ENCODE assay signal across 13 mouse cellular contexts in the genomic region with DNA sequence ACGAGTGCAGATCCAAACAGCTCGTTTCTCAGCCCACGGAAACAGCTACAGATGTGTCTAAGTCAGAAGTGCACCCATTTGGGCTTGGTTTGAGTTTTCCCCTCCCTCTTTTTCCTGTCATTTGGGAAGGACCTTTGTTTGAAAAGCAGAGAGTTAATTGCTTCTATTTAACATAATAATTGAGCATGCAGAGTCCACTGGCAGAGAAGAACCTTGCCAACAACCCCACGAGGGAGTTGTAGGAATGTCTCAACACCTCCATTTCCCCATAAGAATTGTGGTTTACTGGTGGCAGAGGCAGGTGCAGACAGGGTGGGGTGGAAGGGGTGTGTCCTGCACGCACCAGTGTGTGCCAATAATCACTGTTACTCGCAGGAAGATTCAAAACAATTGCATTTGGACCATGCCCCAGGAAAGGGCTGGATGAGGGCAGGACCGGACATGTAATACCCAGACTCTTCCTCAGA.
DNase-seq lines count a peak whose midpoint lies in the region; ATAC-seq and TF ChIP-seq lines count a peak whose summit lies in the region.
"Had no signal": no experiment of that assay in that cellular context is flagged by ENCODE, and none has a peak within 500 bp of the region (broad histone marks: within the 10 kb centered on the region; RNA-seq: fewer than 3 reads in every experiment).

No protein-coding gene starts in this region.

- no peak for TF ChIP-seq CTCF in brain, embryonic 14.5 days (IDR thresholded peaks at IDR 0.05; ENCODE audit: borderline replicate concordance, extremely low read depth, insufficient read depth, insufficient read length)
- TF ChIP-seq CTCF in heart, adult 2 months (IDR thresholded peaks at IDR 0.05) = no peak

- no peak; the same call in none of the 2 replicates for ATAC-seq in hindbrain, embryonic 12.5 days (ENCODE audit: low FRiP score)
- peak; percentile 64 for ATAC-seq in midbrain, embryonic 13.5 days
- ATAC-seq in kidney, embryonic 14.5 days (ENCODE audit: low FRiP score, low TSS enrichment) = no peak

- peaks cover 15% of the 10 kb centered on the region for H3K4me1 ChIP-seq in hindbrain, embryonic 12.5 days
- peaks cover 20% of the 10 kb centered on the region for H3K4me1 ChIP-seq in midbrain, embryonic 13.5 days (replicated peaks)
- H3K4me1 ChIP-seq in kidney, embryonic 14.5 days (ENCODE audit: control insufficient read depth, insufficient read depth, low read length) = no peaks in the 10 kb centered on the region
- no peaks in the 10 kb centered on the region for H3K4me1 ChIP-seq in heart, adult 2 months (ENCODE audit: control insufficient read depth, insufficient read depth, low read length)
- H3K4me1 ChIP-seq: liver, embryonic 13.5 days had no signal

- TF ChIP-seq EP300 in heart, adult 2 months (IDR thresholded peaks at IDR 0.05; ENCODE audit: insufficient read depth, low read depth, low read length) = no peak

- no peaks in the 10 kb centered on the region for H3K27me3 ChIP-seq in hindbrain, embryonic 12.5 days
- H3K27me3 ChIP-seq in midbrain, embryonic 13.5 days = no peaks in the 10 kb centered on the region
- H3K27me3 ChIP-seq in kidney, embryonic 14.5 days (ENCODE audit: control insufficient read depth, insufficient read depth, low read length) = no peaks in the 10 kb centered on the region
- no peaks in the 10 kb centered on the region for H3K27me3 ChIP-seq in heart, adult 2 months (ENCODE audit: control insufficient read depth, insufficient read depth, low read length)
- H3K27me3 ChIP-seq: embryonic facial prominence, embryonic 13.5 days; liver, embryonic 13.5 days had no signal

- no peak overlapping the region for H3K9ac ChIP-seq in hindbrain, embryonic 12.5 days
- H3K9ac ChIP-seq in midbrain, embryonic 13.5 days (replicated peaks) = no peak overlapping the region
- H3K9ac ChIP-seq in kidney, embryonic 14.5 days (ENCODE audit: low read depth, low read length) = no peak overlapping the region
- H3K9ac ChIP-seq in heart, adult 2 months (ENCODE audit: low read depth, low read length) = no peak overlapping the region
- H3K9ac ChIP-seq: embryonic facial prominence, embryonic 13.5 days; liver, embryonic 13.5 days had no signal

- H3K4me3 ChIP-seq in hindbrain, embryonic 12.5 days = no peak overlapping the region
- H3K4me3 ChIP-seq in midbrain, embryonic 13.5 days (replicated peaks) = no peak overlapping the region
- no peak overlapping the region for H3K4me3 ChIP-seq in kidney, embryonic 14.5 days (ENCODE audit: low read length)
- H3K4me3 ChIP-seq in heart, adult 2 months = no peak overlapping the region
- H3K4me3 ChIP-seq: embryonic facial prominence, embryonic 13.5 days; liver, embryonic 13.5 days had no signal

- intact Hi-C loops in heart, adult 2 months (cut with DNase I) = no loop called here

- H3K27ac ChIP-seq in hindbrain, embryonic 12.5 days = peak overlapping the region; percentile 76
- H3K27ac ChIP-seq in midbrain, embryonic 13.5 days = peak overlapping the region; percentile 79
- no peak overlapping the region for H3K27ac ChIP-seq in kidney, embryonic 14.5 days (ENCODE audit: low read depth, low read length)
- no peak overlapping the region for H3K27ac ChIP-seq in heart, adult 2 months
- H3K27ac ChIP-seq: embryonic facial prominence, embryonic 13.5 days; liver, embryonic 13.5 days had no signal

- H3K4me2 ChIP-seq in hindbrain, embryonic 12.5 days (replicated peaks) = peak overlapping the region; percentile 26
- H3K4me2 ChIP-seq in midbrain, embryonic 13.5 days (replicated peaks) = peak overlapping the region; percentile 36
- no peak overlapping the region for H3K4me2 ChIP-seq in kidney, embryonic 14.5 days (replicated peaks; ENCODE audit: low read depth, low read length)
- H3K4me2 ChIP-seq: embryonic facial prominence, embryonic 13.5 days; liver, embryonic 13.5 days had no signal

- H3K79me2 ChIP-seq in heart, adult 2 months (replicated peaks; ENCODE audit: control insufficient read depth, insufficient read depth, low read length) = no peaks in the 10 kb centered on the region

- no peak for TF ChIP-seq POLR2A in brain, embryonic 14.5 days (IDR thresholded peaks at IDR 0.05; ENCODE audit: borderline replicate concordance, extremely low read depth, insufficient read depth, insufficient read length, poor library complexity, severe bottlenecking)
- no peak for TF ChIP-seq POLR2A in heart, adult 2 months (IDR thresholded peaks at IDR 0.05; ENCODE audit: insufficient read depth, low read depth, low read length)

- DNase-seq in ES-CJ7 (ENCODE audit: low read depth, low spot score) = peak; percentile 85
- DNase-seq in brain, embryonic 14.5 days (ENCODE audit: low read depth) = peak; percentile 89
- DNase-seq in urinary bladder, postnatal 36 days (ENCODE audit: low spot score in 2 of 2) = no peak
- DNase-seq in heart, adult 2 months = no peak
- DNase-seq in spleen, postnatal 36 days (ENCODE audit: low spot score in 2 of 2) = no peak
- DNase-seq: heart, postnatal 36 days; kidney, adult 8-10 months; liver, embryonic 13.5 days; spleen, adult 18-20 months had no signal

- 26% methylated on average over 7 of the region's 7 CpGs for WGBS in hindbrain, embryonic 12.5 days
- WGBS in midbrain, embryonic 13.5 days = 26% methylated on average over 7 of the region's 7 CpGs
- WGBS in kidney, embryonic 14.5 days = 52% methylated on average over 7 of the region's 7 CpGs
- WGBS in heart, adult 2 months = 51% methylated on average over 7 of the region's 7 CpGs

- H3K9me3 ChIP-seq in hindbrain, embryonic 12.5 days (replicated peaks) = no peaks in the 10 kb centered on the region
- H3K9me3 ChIP-seq in midbrain, embryonic 13.5 days = no peaks in the 10 kb centered on the region
- H3K9me3 ChIP-seq in kidney, embryonic 14.5 days (ENCODE audit: control insufficient read depth, low read length) = no peaks in the 10 kb centered on the region
- H3K9me3 ChIP-seq: embryonic facial prominence, embryonic 13.5 days; liver, embryonic 13.5 days had no signal

- H3K36me3 ChIP-seq in hindbrain, embryonic 12.5 days = no peaks in the 10 kb centered on the region
- H3K36me3 ChIP-seq in midbrain, embryonic 13.5 days = no peaks in the 10 kb centered on the region
- H3K36me3 ChIP-seq in kidney, embryonic 14.5 days (ENCODE audit: control insufficient read depth, insufficient read depth, low read length) = no peaks in the 10 kb centered on the region
- no peaks in the 10 kb centered on the region for H3K36me3 ChIP-seq in heart, adult 2 months (ENCODE audit: control insufficient read depth, insufficient read depth, low read length)
- H3K36me3 ChIP-seq: embryonic facial prominence, embryonic 13.5 days; liver, embryonic 13.5 days had no signal

Comparison
In these comparisons a context has a peak if more than half of its experiments do, and no peak if none do; other contexts are left out.
1. DNase-seq: peak in ES-CJ7 (single experiment) and brain, embryonic 14.5 days (single experiment); none in urinary bladder, postnatal 36 days (0 of 2), heart, adult 2 months (0 of 2) and spleen, postnatal 36 days (0 of 2).
2. H3K27ac ChIP-seq: peak in hindbrain, embryonic 12.5 days (single experiment) and midbrain, embryonic 13.5 days (single experiment); none in kidney, embryonic 14.5 days (single experiment) and heart, adult 2 months (single experiment).